Mouse (Mus musculus) kidney, adult 2 months (tissue): ENCODE measurements around the gene Rnf187. TPM values are rescaled to one million over a fixed set of nuclear protein-coding genes. Genes with fewer than 3 reads are reported as not detected.
A peak's percentile ranks its signal among the peaks of the same experiment; 100 is the strongest.

Experiments used
- DNase-seq: peaks from one replicate; pipeline ENCODE4 v3.0.0; 2021
- H3K27ac ChIP-seq: fragments of 200-500 bp; 2 replicates; pipeline ENCODE4 v1.5.1; 2012; ENCODE audit warnings: low read depth, low read length, control low read depth, inconsistent platforms; ENCODE audit not compliant: insufficient read depth
- H3K27me3 ChIP-seq: fragments of 200-500 bp; replicated peaks from 2 replicates; pipeline ENCODE4 v1.6.1; 2012; ENCODE audit warnings: mild to moderate bottlenecking, moderate library complexity, low read length, inconsistent platforms; ENCODE audit not compliant: control insufficient read depth, insufficient read depth
- H3K36me3 ChIP-seq: fragments of 200-500 bp; 2 replicates; pipeline ENCODE4 v1.6.1; 2012; ENCODE audit warnings: mild to moderate bottlenecking, moderate library complexity, low read length, inconsistent platforms; ENCODE audit not compliant: control insufficient read depth, insufficient read depth
- H3K4me1 ChIP-seq: fragments of 200-500 bp; 2 replicates; pipeline ENCODE4 v1.6.1; 2011; ENCODE audit warnings: low read length; ENCODE audit not compliant: control insufficient read depth, insufficient read depth
- H3K4me3 ChIP-seq: fragments of 200-500 bp; 2 replicates; pipeline ENCODE4 v1.5.1; 2011; ENCODE audit warnings: mild to moderate bottlenecking, low read depth, low read length, control low read depth; ENCODE audit not compliant: insufficient read depth
- CTCF ChIP-seq: fragments of 200-500 bp; conservative IDR thresholded peaks from 2 replicates; pipeline ENCODE4 v1.5.1; 2011; ENCODE audit warnings: low read depth, mild to moderate bottlenecking, control low read depth, low read length, moderate library complexity, mixed read lengths; ENCODE audit not compliant: insufficient read depth, insufficient read length
- POLR2A ChIP-seq: fragments of 200-500 bp; IDR thresholded peaks from one replicate; pipeline ENCODE4 v1.6.1; 2011; ENCODE audit warnings: low read depth, low read length, control low read depth
- WGBS: fragments of 180-500 bp; shearing (Covaris S2); methylation state at CpG from one replicate; pipeline ENCODE4 v1.1.7; 2018; 5-methylcytosine and 5-hydroxymethylcytosine counted together
- polyA plus RNA-seq: library from polyadenylated mRNA; depleted of rRNA; stranded (reverse); fragments of >200 nt; gene quantifications from 2 replicates; pipeline ENCODE4 v1.2.3, GENCODE M21; 2012

Rnf187 gene
- polyA plus RNA-seq, 1 experiment, result 251 TPM

- TF ChIP-seq POLR2A (no peak), CTCF (peak; percentile 57)
- peaks cover 5% of the 10 kb centered on the region; the same call in 1 of the 2 replicates for H3K4me1 ChIP-seq
- peak; percentile 42 for DNase-seq
- no peak overlapping the region for H3K4me3 ChIP-seq
- WGBS, result 56% methylated on average over 14 of the region's 14 CpGs
- no peaks in the 10 kb centered on the region for H3K36me3 ChIP-seq
- no peak overlapping the region for H3K27ac ChIP-seq
- H3K27me3 ChIP-seq, result no peaks in the 10 kb centered on the region
These were observed 21.6 kb downstream of the Rnf187 start for GRCm38 (mm10) chr11:58916879-58917744.

GRCm38 (mm10) chr11:58914461-58915028, 24.2 kb downstream of the Rnf187 start:
- peak; percentile 57 for DNase-seq
- peaks cover 5% of the 10 kb centered on the region; the same call in 1 of the 2 replicates for H3K4me1 ChIP-seq
- H3K27ac ChIP-seq, result peak overlapping the region; percentile 56
- H3K27me3 ChIP-seq, result no peaks in the 10 kb centered on the region
- peak overlapping the region; percentile 53 for H3K4me3 ChIP-seq
- WGBS, result 9% methylated on average over 17 of the region's 17 CpGs
- TF ChIP-seq POLR2A (no peak), CTCF (no peak; the same call in 1 of the 2 replicates)
- H3K36me3 ChIP-seq, result no peaks in the 10 kb centered on the region

GRCm38 (mm10) chr11:58913776-58914175, 24.9 kb downstream of the Rnf187 start:
- DNase-seq, result no peak

GRCm38 (mm10) chr11:58904838-58905237, 33.9 kb downstream of the Rnf187 start:
- H3K36me3 ChIP-seq, result no peaks in the 10 kb centered on the region
- no peak overlapping the region for H3K27ac ChIP-seq
- no peak overlapping the region for H3K4me3 ChIP-seq
- peak; percentile 33 for DNase-seq
- 63% methylated on average over 6 of the region's 6 CpGs for WGBS
- no peaks in the 10 kb centered on the region for H3K27me3 ChIP-seq
- H3K4me1 ChIP-seq, result peaks cover 3% of the 10 kb centered on the region; the same call in 1 of the 2 replicates
- TF ChIP-seq POLR2A, result no peak
- TF ChIP-seq CTCF, result no peak

More at GRCm38 (mm10) chr11:58913776-58914175, 24.9 kb downstream of the Rnf187 start:
- H3K36me3 ChIP-seq, result no peaks in the 10 kb centered on the region
- no peaks in the 10 kb centered on the region for H3K27me3 ChIP-seq
- 94% methylated on average over 1 of the region's 1 CpGs for WGBS
- peaks cover 5% of the 10 kb centered on the region; the same call in 1 of the 2 replicates for H3K4me1 ChIP-seq
- TF ChIP-seq CTCF, result no peak
- TF ChIP-seq POLR2A, result no peak
- H3K27ac ChIP-seq, result no peak overlapping the region
- H3K4me3 ChIP-seq, result no peak overlapping the region

GRCm38 (mm10) chr11:58904410-58904718, 34.4 kb downstream of the Rnf187 start:
- H3K4me1 ChIP-seq, result peaks cover 3% of the 10 kb centered on the region; the same call in 1 of the 2 replicates
- H3K36me3 ChIP-seq, result no peaks in the 10 kb centered on the region
- 1% methylated on average over 8 of the region's 8 CpGs for WGBS
- H3K27me3 ChIP-seq, result no peaks in the 10 kb centered on the region
- H3K4me3 ChIP-seq, result peak overlapping the region; percentile 81
- TF ChIP-seq POLR2A (no peak), CTCF (no peak)
- peak overlapping the region; percentile 68; the same call in 1 of the 2 replicates for H3K27ac ChIP-seq
- DNase-seq, result no peak

- H3K36me3 ChIP-seq, result no peaks in the 10 kb centered on the region
- no peaks in the 10 kb centered on the region for H3K27me3 ChIP-seq
- peak within 1 kb of the TSS; percentile 74 for H3K27ac ChIP-seq
- WGBS, result under 1% methylated on average over 40 of the region's 40 CpGs
- no peak for TF ChIP-seq CTCF
- no peak for TF ChIP-seq POLR2A
- H3K4me3 ChIP-seq, result peak within 1 kb of the TSS; percentile 81
- peaks cover 3% of the 10 kb centered on the region; the same call in 1 of the 2 replicates for H3K4me1 ChIP-seq
- DNase-seq, result peak; percentile 98
These were observed 35.0 kb downstream of the Rnf187 start, which contains the start of gene Zfp39 for GRCm38 (mm10) chr11:58903511-58904409. TSS of gene Zfp39 (minus strand) at chr11:58904225.
